Mouse (Mus musculus): ENCODE measurements around the gene Dop1b.

- TF ChIP-seq CTCF (IDR thresholded peaks at IDR 0.05; ENCODE audit: insufficient read depth, low read depth, low read length) (no peak), POLR2A (IDR thresholded peaks at IDR 0.05; ENCODE audit: insufficient read depth, low read depth, low read length) (no peak)
These were observed 14.5 kb downstream of the Dop1b start for GRCm38 (mm10) chr16:93726186-93726585.

Data from olfactory bulb, adult 2 months (tissue).